Mouse (Mus musculus): ENCODE results near the gene Bahcc1. TPM values are rescaled to one million over a fixed set of nuclear protein-coding genes. Genes with fewer than 3 reads are reported as not detected.
A peak's percentile ranks its signal among the peaks of the same experiment; 100 is the strongest.

The Bahcc1 gene
- total and polyA plus RNA-seq, 2 experiments from 2014 or later: 9.5 to 49.8 TPM

DNA sequence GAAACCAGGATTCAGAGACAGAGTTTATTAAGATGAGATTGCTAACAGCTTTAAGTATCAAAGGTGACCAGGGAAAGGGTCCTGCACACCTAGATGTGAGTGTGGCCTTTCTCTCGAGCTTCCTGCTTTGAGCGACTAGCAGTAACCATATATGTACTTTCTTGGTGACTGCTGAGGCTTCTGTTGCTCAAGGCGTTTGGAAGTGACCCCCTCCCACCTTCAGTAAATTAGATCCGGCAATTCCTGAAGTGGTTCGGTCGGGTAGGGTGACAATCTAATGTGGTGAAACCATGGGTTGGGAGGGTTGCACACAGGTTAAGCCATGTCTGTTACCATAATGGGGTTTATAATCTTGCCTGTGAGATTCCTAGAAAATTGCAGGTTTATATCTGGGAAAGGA, 79.3 kb downstream of the Bahcc1 start:
- WGBS: 86% methylated on average over 6 of the region's 6 CpGs
- Histone ChIP-seq H3K9me3 (ENCODE audit: low read length) (no peaks in the 10 kb centered on the region), H3K36me3 (ENCODE audit: insufficient read depth, low read length) (no peaks in the 10 kb centered on the region), H3K27me3 (ENCODE audit: insufficient read depth, low read length) (no peaks in the 10 kb centered on the region; the same call in 1 of the 2 replicates), H3K9ac (replicated peaks; ENCODE audit: low read length, poor library complexity, severe bottlenecking) (no peak overlapping the region), H3K27ac (ENCODE audit: low read depth, low read length) (peak overlapping the region; percentile 77; the same call in 1 of the 2 replicates), H3K4me2 (ENCODE audit: low read depth, low read length, poor library complexity, severe bottlenecking) (no peak overlapping the region), H3K4me3 (ENCODE audit: low read depth, low read length) (no peak overlapping the region), H3K4me1 (ENCODE audit: insufficient read depth, low read length) (peaks cover 22% of the 10 kb centered on the region)
- ATAC-seq (ENCODE audit: low FRiP score) (no peak), DNase-seq (ENCODE audit: low spot score) (no peak)
- TF ChIP-seq CTCF (IDR thresholded peaks at IDR 0.05): no peak

GRCm38 (mm10) chr11:120313906-120314685, 81.3 kb downstream of the Bahcc1 start:
- Histone ChIP-seq H3K4me3 (ENCODE audit: low read depth, low read length) (no peak overlapping the region), H3K9me3 (ENCODE audit: low read length) (no peaks in the 10 kb centered on the region), H3K27ac (ENCODE audit: low read depth, low read length) (peak overlapping the region; percentile 95; the same call in 1 of the 2 replicates), H3K27me3 (ENCODE audit: insufficient read depth, low read length) (no peaks in the 10 kb centered on the region; the same call in 1 of the 2 replicates), H3K9ac (replicated peaks; ENCODE audit: low read length, poor library complexity, severe bottlenecking) (no peak overlapping the region), H3K4me2 (ENCODE audit: low read depth, low read length, poor library complexity, severe bottlenecking) (no peak overlapping the region), H3K4me1 (ENCODE audit: insufficient read depth, low read length) (peaks cover 21% of the 10 kb centered on the region), H3K36me3 (ENCODE audit: insufficient read depth, low read length) (no peaks in the 10 kb centered on the region)
- no peak for TF ChIP-seq CTCF (IDR thresholded peaks at IDR 0.05)
- WGBS: 48% methylated on average over 6 of the region's 6 CpGs
- DNase-seq (ENCODE audit: low spot score): no peak
- no peak for ATAC-seq (ENCODE audit: low FRiP score)

DNA sequence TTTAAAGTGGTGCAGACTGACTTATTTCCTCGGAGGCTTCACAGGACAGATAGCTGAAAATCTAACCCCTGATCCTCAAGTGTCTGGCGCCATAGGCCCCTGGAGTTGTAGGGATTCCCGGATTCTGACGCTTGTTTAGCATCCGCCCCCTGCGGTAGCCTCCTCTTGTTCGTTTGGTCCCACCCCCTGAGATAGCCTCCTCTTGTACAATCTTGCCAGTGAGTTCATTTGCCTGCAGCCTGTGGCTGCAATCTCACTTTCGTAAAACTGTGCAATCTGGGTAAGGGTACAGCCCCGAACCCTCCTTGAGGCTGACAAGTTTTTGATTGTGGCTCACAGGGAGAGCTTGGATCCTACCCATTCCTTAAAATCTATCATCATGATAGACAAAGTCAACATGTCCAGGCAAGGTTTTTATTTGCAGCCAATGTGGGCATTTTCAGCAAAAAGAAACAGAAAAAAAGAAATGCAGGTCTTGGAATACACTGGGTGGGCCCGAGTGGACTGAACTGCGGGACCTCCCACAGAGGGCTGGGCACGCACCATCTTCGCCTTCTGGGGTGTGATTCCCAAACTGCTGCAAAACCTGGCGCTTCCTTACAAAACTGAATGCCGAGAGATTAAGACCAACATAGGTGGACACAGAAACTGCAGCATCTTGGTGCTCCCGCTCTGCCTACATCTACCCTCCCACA, 82.1 kb downstream of the Bahcc1 start:
- peak overlapping the region; percentile 80 for H3K4me2 ChIP-seq (ENCODE audit: low read depth, low read length, poor library complexity, severe bottlenecking)
- H3K4me1 ChIP-seq (ENCODE audit: insufficient read depth, low read length): peaks cover 21% of the 10 kb centered on the region
- no peak for DNase-seq (ENCODE audit: low spot score)
- ATAC-seq (ENCODE audit: low FRiP score): no peak
- no peaks in the 10 kb centered on the region for H3K36me3 ChIP-seq (ENCODE audit: insufficient read depth, low read length)
- H3K4me3 ChIP-seq (ENCODE audit: low read depth, low read length): peak overlapping the region; percentile 34; the same call in 1 of the 2 replicates
- WGBS: 30% methylated on average over 16 of the region's 16 CpGs
- H3K9ac ChIP-seq (replicated peaks; ENCODE audit: low read length, poor library complexity, severe bottlenecking): peak overlapping the region; percentile 44; the same call in 1 of the 2 replicates
- no peaks in the 10 kb centered on the region; the same call in 1 of the 2 replicates for H3K27me3 ChIP-seq (ENCODE audit: insufficient read depth, low read length)
- H3K27ac ChIP-seq (ENCODE audit: low read depth, low read length): peak overlapping the region; percentile 95
- no peak for TF ChIP-seq CTCF (IDR thresholded peaks at IDR 0.05)
- no peaks in the 10 kb centered on the region for H3K9me3 ChIP-seq (ENCODE audit: low read length)

GRCm38 (mm10) chr11:120315416-120315761, 82.6 kb downstream of the Bahcc1 start:
- ATAC-seq (ENCODE audit: low FRiP score): peak; percentile 18; the same call in 1 of the 2 replicates
- no peak for TF ChIP-seq CTCF (IDR thresholded peaks at IDR 0.05)

DNA sequence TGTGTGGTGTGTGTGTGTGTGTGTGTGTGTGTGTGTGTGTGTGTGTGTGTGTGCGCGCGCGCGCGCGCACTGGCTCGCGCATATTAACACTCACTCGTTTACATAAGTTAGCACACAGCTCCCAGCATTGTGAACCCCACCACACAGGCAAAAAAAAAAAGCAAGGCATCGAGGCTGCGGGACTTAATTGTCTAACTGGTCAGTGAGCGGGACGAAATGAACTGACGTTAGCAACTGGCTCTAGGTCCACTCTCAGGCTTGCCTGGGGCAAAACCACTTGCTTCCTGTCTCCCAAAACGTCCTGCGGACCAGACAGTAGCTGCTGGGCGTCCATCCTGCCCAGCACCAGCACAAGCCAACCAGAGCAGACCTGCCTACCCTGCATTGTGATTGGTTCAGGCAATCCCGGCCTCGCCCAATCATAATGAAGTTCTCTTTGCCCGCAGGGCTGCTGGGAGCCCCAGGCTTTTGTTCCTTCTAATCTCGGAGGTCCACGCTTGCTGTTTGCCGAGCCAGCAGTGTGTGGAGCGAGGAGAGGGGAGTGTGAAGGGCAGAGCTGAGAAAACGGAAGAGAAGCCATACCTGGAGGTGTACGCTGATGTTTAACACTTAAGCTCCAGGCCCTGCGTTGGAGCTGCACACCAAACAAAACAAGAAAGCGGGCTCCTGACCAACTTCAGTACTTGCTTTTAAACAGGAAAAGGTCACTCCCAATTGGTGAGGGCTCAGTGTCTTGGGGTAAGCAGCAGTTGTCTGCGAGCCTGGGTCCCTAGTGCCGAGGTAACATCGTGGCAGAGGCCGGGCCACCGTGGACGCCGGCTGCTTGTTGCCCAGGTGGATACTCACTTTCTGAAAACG, 83.3 kb downstream of the Bahcc1 start:
- TF ChIP-seq CTCF (IDR thresholded peaks at IDR 0.05): no peak; the same call in 1 of the 2 replicates
- ATAC-seq (ENCODE audit: low FRiP score): peak; percentile 96
- peak overlapping the region; percentile 44 for H3K9ac ChIP-seq (replicated peaks; ENCODE audit: low read length, poor library complexity, severe bottlenecking)

More at GRCm38 (mm10) chr11:120315416-120315761, 82.6 kb downstream of the Bahcc1 start:
- Histone ChIP-seq H3K9me3 (ENCODE audit: low read length) (no peaks in the 10 kb centered on the region), H3K4me2 (ENCODE audit: low read depth, low read length, poor library complexity, severe bottlenecking) (peak overlapping the region; percentile 80), H3K4me1 (ENCODE audit: insufficient read depth, low read length) (peaks cover 20% of the 10 kb centered on the region), H3K4me3 (ENCODE audit: low read depth, low read length) (peak overlapping the region; percentile 34; the same call in 1 of the 2 replicates), H3K36me3 (ENCODE audit: insufficient read depth, low read length) (no peaks in the 10 kb centered on the region), H3K9ac (replicated peaks; ENCODE audit: low read length, poor library complexity, severe bottlenecking) (peak overlapping the region; percentile 44), H3K27ac (ENCODE audit: low read depth, low read length) (peak overlapping the region; percentile 95), H3K27me3 (ENCODE audit: insufficient read depth, low read length) (no peaks in the 10 kb centered on the region; the same call in 1 of the 2 replicates)
- DNase-seq (ENCODE audit: low spot score): peak; percentile 61
- WGBS: 11% methylated on average over 4 of the region's 4 CpGs

More for the DNA sequence above, 83.3 kb downstream of the Bahcc1 start:
- H3K4me1 ChIP-seq (ENCODE audit: insufficient read depth, low read length): peaks cover 17% of the 10 kb centered on the region
- peak overlapping the region; percentile 80 for H3K4me2 ChIP-seq (ENCODE audit: low read depth, low read length, poor library complexity, severe bottlenecking)
- no peaks in the 10 kb centered on the region for H3K9me3 ChIP-seq (ENCODE audit: low read length)
- H3K27me3 ChIP-seq (ENCODE audit: insufficient read depth, low read length): no peaks in the 10 kb centered on the region; the same call in 1 of the 2 replicates
- H3K27ac ChIP-seq (ENCODE audit: low read depth, low read length): peak overlapping the region; percentile 95
- DNase-seq (ENCODE audit: low spot score): peak; percentile 98
- H3K4me3 ChIP-seq (ENCODE audit: low read depth, low read length): peak overlapping the region; percentile 34
- WGBS: 1% methylated on average over 35 of the region's 37 CpGs
- no peaks in the 10 kb centered on the region for H3K36me3 ChIP-seq (ENCODE audit: insufficient read depth, low read length)
